Mouse (Mus musculus) cortical plate, adult 2 months (tissue): ENCODE measurements around the gene Tmem63b. TPM values are rescaled to one million over a fixed set of nuclear protein-coding genes. Genes with fewer than 3 reads are reported as not detected.
"Not testable (repeated sequence)": the region's sequence is repeated elsewhere in the genome, so short reads cannot be mapped to it uniquely, and the experiment has no call there.

Experiments used
- H3K27ac ChIP-seq: fragments of 200-500 bp; 2 replicates; pipeline ENCODE4 v1.5.1; 2012; ENCODE audit warnings: low read length, control low read depth, inconsistent platforms; ENCODE audit not compliant: insufficient read depth
- H3K4me1 ChIP-seq: fragments of 200-500 bp; 2 replicates; pipeline ENCODE4 v1.6.1; 2011; ENCODE audit warnings: low read length; ENCODE audit not compliant: control insufficient read depth, insufficient read depth
- H3K4me3 ChIP-seq: fragments of 200-500 bp; 2 replicates; pipeline ENCODE4 v1.5.1; 2011; ENCODE audit warnings: mild to moderate bottlenecking, low read length, control low read depth; ENCODE audit not compliant: insufficient read depth
- CTCF ChIP-seq: fragments of 200-500 bp; IDR thresholded peaks from 2 replicates; pipeline ENCODE4 v1.5.1; 2011; ENCODE audit warnings: mild to moderate bottlenecking, control low read depth, low read length; ENCODE audit not compliant: insufficient read depth; ENCODE audit errors: extremely low read depth
- POLR2A ChIP-seq: fragments of 200-500 bp; IDR thresholded peaks from 2 replicates; pipeline ENCODE4 v1.6.1; 2011; ENCODE audit warnings: mild to moderate bottlenecking, low read length, control low read depth; ENCODE audit not compliant: insufficient read depth; ENCODE audit errors: extremely low read depth
- polyA plus RNA-seq: library from polyadenylated mRNA; depleted of rRNA; stranded (reverse); fragments of >200 nt; gene quantifications from 2 replicates; pipeline ENCODE4 v1.2.3, GENCODE M21; 2012

Tmem63b gene
- polyA plus RNA-seq, 1 experiment: 206 TPM

- H3K27ac ChIP-seq: no peak overlapping the region
- H3K4me3 ChIP-seq: peak overlapping the region; percentile 24
- peaks cover 2% of the 10 kb centered on the region; the same call in 1 of the 2 replicates for H3K4me1 ChIP-seq
- TF ChIP-seq CTCF (peak; percentile 49), POLR2A (peak; percentile 49; the same call in 1 of the 2 replicates)
Measured at GRCm38 (mm10) chr17:45629861-45630694, 56.6 kb downstream of the Tmem63b start.

GRCm38 (mm10) chr17:45628885-45629855 lies 57.5 kb downstream of the Tmem63b start:
- Histone ChIP-seq H3K4me3 (peak overlapping the region; percentile 24; the same call in 1 of the 2 replicates), H3K27ac (no peak overlapping the region), H3K4me1 (peaks cover 2% of the 10 kb centered on the region; the same call in 1 of the 2 replicates)
- TF ChIP-seq CTCF (no peak), POLR2A (no peak)

- TF ChIP-seq CTCF (no peak), POLR2A (no peak)
Measured at GRCm38 (mm10) chr17:45628160-45628559, 58.5 kb downstream of the Tmem63b start.

GRCm38 (mm10) chr17:45626577-45627134 lies 60.0 kb downstream of the Tmem63b start:
- TF ChIP-seq POLR2A: no peak
- peak; percentile 88 for TF ChIP-seq CTCF
- Histone ChIP-seq H3K4me1 (peaks cover 2% of the 10 kb centered on the region; the same call in 1 of the 2 replicates), H3K4me3 (no peak overlapping the region), H3K27ac (no peak overlapping the region)

More at GRCm38 (mm10) chr17:45628160-45628559, 58.5 kb downstream of the Tmem63b start:
- Histone ChIP-seq H3K27ac (no peak overlapping the region), H3K4me3 (no peak overlapping the region), H3K4me1 (peaks cover 2% of the 10 kb centered on the region; the same call in 1 of the 2 replicates)

- not testable (repeated sequence) for H3K4me1 ChIP-seq, H3K4me3 ChIP-seq, H3K27ac ChIP-seq
Measured at GRCm38 (mm10) chr17:45623425-45623824, 63.3 kb downstream of the Tmem63b start.

- TF ChIP-seq CTCF (no peak), POLR2A (no peak)
- H3K27ac ChIP-seq: 0 out of 2 replicates have a peak overlapping the region, but pooled peaks have one; percentile 42
- H3K4me3 ChIP-seq: no peak overlapping the region
- H3K4me1 ChIP-seq: no peaks in the 10 kb centered on the region
Measured at GRCm38 (mm10) chr17:45619386-45620256, 67.1 kb downstream of the Tmem63b start.

- Histone ChIP-seq H3K4me3 (no peak overlapping the region), H3K4me1 (no peaks in the 10 kb centered on the region), H3K27ac (0 out of 2 replicates have a peak overlapping the region, but pooled peaks have one; percentile 42)
- TF ChIP-seq POLR2A (no peak), CTCF (no peak)
Measured at GRCm38 (mm10) chr17:45618941-45619385, 67.7 kb downstream of the Tmem63b start.

- no peak overlapping the region for H3K4me3 ChIP-seq
- H3K27ac ChIP-seq: no peak overlapping the region
- H3K4me1 ChIP-seq: no peaks in the 10 kb centered on the region
- TF ChIP-seq CTCF (no peak), POLR2A (no peak)
Measured at GRCm38 (mm10) chr17:45617655-45618054, 69.0 kb downstream of the Tmem63b start.
